Mouse (Mus musculus) adipose tissue, adult 10 weeks (tissue): ENCODE data around the gene Vmn2r65. TPM values are rescaled to one million over a fixed set of nuclear protein-coding genes. Genes with fewer than 3 reads are reported as not detected.

ENCODE experiments used
- polyA plus RNA-seq: library from polyadenylated mRNA; stranded (reverse); fragments of 350-450 nt; fragmentation: Illumina TruSeq; extraction: RNeasy Lipid Tissue Mini Kit (QIAGEN cat#74804); gene quantifications from one replicate; pipeline ENCODE4 v1.2.3, GENCODE M21; 2014; ENCODE audit warnings: low read depth, low replicate concordance

Gene Vmn2r65
- not detected for polyA plus RNA-seq

DNA sequence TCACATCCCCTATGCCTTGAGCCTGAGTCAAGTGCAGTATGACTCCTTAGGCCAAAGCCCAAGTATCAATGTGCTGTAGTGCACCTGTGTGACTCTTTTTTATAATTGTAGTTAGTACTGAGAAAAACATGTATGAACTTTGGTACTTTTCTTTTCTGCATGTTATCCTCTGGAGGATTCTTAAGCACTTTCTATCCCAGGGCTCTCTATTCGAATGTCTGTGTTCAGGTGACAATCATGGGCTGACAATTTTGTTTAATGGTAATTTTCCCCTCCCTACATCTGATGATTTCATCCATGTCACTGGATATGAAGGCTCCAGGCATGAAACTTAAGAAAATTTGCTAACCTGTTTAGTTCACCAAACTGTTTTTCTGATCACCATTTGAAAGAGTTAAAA lies at the start of gene Vmn2r65:
TSS of gene Vmn2r65 (minus strand) at position 101 of the 400 bp plus-strand sequence.

DNA sequence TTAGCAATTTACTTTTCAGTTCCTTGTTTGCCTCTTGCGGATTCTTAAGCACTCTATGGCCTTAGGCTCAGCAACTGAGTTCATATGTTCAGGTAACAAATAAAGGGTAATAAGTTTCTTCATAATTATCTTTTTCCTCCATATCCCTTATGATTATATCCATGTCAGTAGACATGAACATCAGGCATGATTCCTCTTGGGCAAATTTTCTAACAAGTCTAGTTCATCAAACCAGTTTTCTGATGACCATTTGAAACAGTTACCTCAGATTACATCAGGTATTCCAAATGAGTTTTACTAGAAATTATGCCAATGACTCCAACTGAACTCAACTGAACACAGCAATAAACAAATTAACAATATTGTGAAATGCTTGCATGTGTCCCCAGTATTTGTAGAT lies 48.3 kb upstream of the Vmn2r65 start, which contains the start of gene Vmn2r66:
TSS of gene Vmn2r66 (minus strand) at position 101 of the 400 bp plus-strand sequence.

Other genes with a start within 250 kb of the Vmn2r65 start
- gene Olfr291, start 110.6 kb downstream of the Vmn2r65 start, polyA plus RNA-seq = not detected
- gene Vmn2r66, start 48.2 kb upstream of the Vmn2r65 start, polyA plus RNA-seq = not detected
- not detected for gene Vmn2r67, start 191.9 kb upstream of the Vmn2r65 start, polyA plus RNA-seq